Mouse (Mus musculus) layer of hippocampus, postnatal 10 days (tissue): ENCODE data around the gene Ctxn1. TPM values are rescaled to one million over a fixed set of nuclear protein-coding genes. Genes with fewer than 3 reads are reported as not detected.
A peak's percentile ranks its signal among the peaks of the same experiment; 100 is the strongest.

Source experiments
- DNase-seq, 2 experiments: peaks; one replicate each; pipeline ENCODE4 v3.0.0; 2021; ENCODE audit warnings: low spot score in 2 of 2
- total RNA-seq, 2 experiments: library from RNA; stranded (reverse); gene quantifications; 2 replicates each; pipeline ENCODE4 v1.2.3; 2021

Gene Ctxn1
- total RNA-seq, 2 experiments from 2014 or later = 450 to 459 TPM

- no peak for DNase-seq
Measured at GRCm38 (mm10) chr8:4252116-4252760, 6.8 kb downstream of the Ctxn1 start.

GRCm38 (mm10) chr8:4250306-4250970 is 8.6 kb downstream of the Ctxn1 start:
- peak; percentile 85 to 93 for DNase-seq

- DNase-seq = peak in 1 of 2 experiments; percentile 25
Measured at GRCm38 (mm10) chr8:4249213-4249612, 9.9 kb downstream of the Ctxn1 start.

GRCm38 (mm10) chr8:4247951-4248540 is 11.0 kb downstream of the Ctxn1 start, which contains the start of gene Tgfbr3l:
Gene Tgfbr3l (plus strand): TSS chr8:4248214.
- peak in 1 of 2 experiments; percentile 16 for DNase-seq

- no peak for DNase-seq
Measured at GRCm38 (mm10) chr8:4247241-4247640, 11.8 kb downstream of the Ctxn1 start.

- DNase-seq = peak in 1 of 2 experiments; percentile 16
Measured at GRCm38 (mm10) chr8:4245737-4246136, 13.3 kb downstream of the Ctxn1 start.

- no peak for DNase-seq
Measured at GRCm38 (mm10) chr8:4245061-4245460, 14.0 kb downstream of the Ctxn1 start.

- DNase-seq = peak in 1 of 2 experiments; percentile 62
Measured at GRCm38 (mm10) chr8:4239193-4239890, 19.7 kb downstream of the Ctxn1 start.

- peak; percentile 99 to 100 for DNase-seq
Measured at GRCm38 (mm10) chr8:4238434-4239192, 20.5 kb downstream of the Ctxn1 start, which contains the start of the genes Map2k7 and Gm49320. Gene Map2k7 (plus strand): TSS chr8:4238740. Gene Gm49320 (plus strand): TSS chr8:4238865.

- no peak for DNase-seq
Measured at GRCm38 (mm10) chr8:4237814-4238433, 21.1 kb downstream of the Ctxn1 start.

- no peak for DNase-seq
Measured at GRCm38 (mm10) chr8:4230612-4231351, 28.3 kb downstream of the Ctxn1 start.

GRCm38 (mm10) chr8:4229784-4230183 is 29.3 kb downstream of the Ctxn1 start:
- no peak for DNase-seq

- DNase-seq = no peak
Measured at GRCm38 (mm10) chr8:4227919-4228318, 31.2 kb downstream of the Ctxn1 start.

- DNase-seq = no peak
Measured at GRCm38 (mm10) chr8:4226739-4227347, 32.2 kb downstream of the Ctxn1 start, which contains the start of gene Lrrc8e. Gene Lrrc8e (plus strand): TSS chr8:4226827.

- no peak for DNase-seq
Measured at GRCm38 (mm10) chr8:4226323-4226722, 32.8 kb downstream of the Ctxn1 start.

- no peak for DNase-seq
Measured at GRCm38 (mm10) chr8:4222059-4222458, 37.0 kb downstream of the Ctxn1 start.

GRCm38 (mm10) chr8:4219617-4220016 is 39.5 kb downstream of the Ctxn1 start:
- DNase-seq = no peak

GRCm38 (mm10) chr8:4216791-4217621 is 42.1 kb downstream of the Ctxn1 start, which contains the start of gene Prr36:
Gene Prr36 (minus strand): TSS chr8:4217459.
- peak; percentile 75 to 81 for DNase-seq
